Mouse (Mus musculus): ENCODE results near the gene Rps19. TPM values are rescaled to one million over a fixed set of nuclear protein-coding genes. Genes with fewer than 3 reads are reported as not detected.

Gene Rps19
- polyA plus RNA-seq, 1 experiment from 2014 or later, result 1,002 TPM

DNA sequence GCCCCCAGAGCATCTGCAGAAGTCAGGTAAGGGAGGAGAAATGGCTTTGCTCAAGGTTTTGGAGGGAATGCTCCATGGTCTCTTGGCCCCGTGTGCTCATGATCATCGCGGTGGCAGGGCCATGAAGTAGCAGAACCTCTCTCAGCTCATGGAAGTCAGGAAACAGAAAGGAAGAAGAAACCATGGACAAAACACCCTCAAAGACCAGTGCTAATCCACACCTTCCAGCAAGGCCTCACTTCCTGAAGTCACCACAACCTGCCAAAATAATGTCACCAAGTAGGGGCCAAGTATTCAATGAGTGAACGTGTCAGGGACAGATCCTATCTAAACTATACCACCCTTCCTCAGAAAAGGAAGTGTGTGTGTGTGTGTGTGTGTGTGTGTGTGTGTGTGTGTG lies 21.3 kb upstream of the Rps19 start:
- ATAC-seq (ENCODE audit: low read depth), result no peak
- Histone ChIP-seq H3K4me3 (ENCODE audit: low read depth, low read length) (no peak overlapping the region), H3K4me1 (ENCODE audit: control insufficient read depth, low read depth, low read length) (peaks cover 28% of the 10 kb centered on the region), H3K9me3 (replicated peaks; ENCODE audit: control insufficient read depth, low read length) (no peaks in the 10 kb centered on the region), H3K27me3 (ENCODE audit: control insufficient read depth, insufficient read depth, low read depth, low read length) (no peaks in the 10 kb centered on the region), H3K36me3 (ENCODE audit: control insufficient read depth, insufficient read depth) (no peaks in the 10 kb centered on the region), H3K9ac (ENCODE audit: low read depth, low read length) (no peak overlapping the region), H3K27ac (ENCODE audit: low read length) (0 out of 2 replicates have a peak overlapping the region, but pooled peaks have one; percentile 31), H3K4me2 (ENCODE audit: low read depth, low read length) (no peak overlapping the region)
- WGBS (ENCODE audit: insufficient replicate concordance), result 44% methylated on average over 4 of the region's 4 CpGs

DNA sequence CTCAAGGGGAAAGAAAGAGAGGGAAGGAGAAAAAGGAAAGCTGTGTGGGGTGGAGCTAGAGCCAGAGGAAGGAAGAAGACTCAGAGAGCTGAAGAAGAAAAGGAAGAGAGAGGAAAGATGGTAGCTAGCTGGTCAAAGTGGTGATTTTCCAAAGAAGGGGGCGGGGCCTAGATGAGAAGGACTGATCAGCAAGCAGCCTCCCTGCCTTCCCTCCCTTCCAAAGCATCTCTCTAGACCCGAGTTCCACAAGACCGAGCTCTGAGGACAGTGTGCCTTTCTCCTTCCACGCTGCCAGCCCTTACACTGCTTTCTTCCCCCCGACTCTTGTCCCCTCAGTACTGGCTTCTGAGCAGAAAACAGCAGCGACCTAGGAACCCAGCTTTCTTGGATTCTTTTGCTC lies 20.0 kb upstream of the Rps19 start:
- H3K4me1 ChIP-seq (ENCODE audit: control insufficient read depth, low read depth, low read length), result peaks cover 15% of the 10 kb centered on the region
- no peak for ATAC-seq (ENCODE audit: low read depth)
- no peaks in the 10 kb centered on the region for H3K36me3 ChIP-seq (ENCODE audit: control insufficient read depth, insufficient read depth)
- 32% methylated on average over 6 of the region's 6 CpGs for WGBS (ENCODE audit: insufficient replicate concordance)
- no peak overlapping the region for H3K4me3 ChIP-seq (ENCODE audit: low read depth, low read length)
- peaks cover 4% of the 10 kb centered on the region for H3K27me3 ChIP-seq (ENCODE audit: control insufficient read depth, insufficient read depth, low read depth, low read length)
- no peak overlapping the region for H3K9ac ChIP-seq (ENCODE audit: low read depth, low read length)
- no peak overlapping the region for H3K4me2 ChIP-seq (ENCODE audit: low read depth, low read length)
- H3K9me3 ChIP-seq (replicated peaks; ENCODE audit: control insufficient read depth, low read length), result no peaks in the 10 kb centered on the region
- no peak overlapping the region for H3K27ac ChIP-seq (ENCODE audit: low read length)

DNA sequence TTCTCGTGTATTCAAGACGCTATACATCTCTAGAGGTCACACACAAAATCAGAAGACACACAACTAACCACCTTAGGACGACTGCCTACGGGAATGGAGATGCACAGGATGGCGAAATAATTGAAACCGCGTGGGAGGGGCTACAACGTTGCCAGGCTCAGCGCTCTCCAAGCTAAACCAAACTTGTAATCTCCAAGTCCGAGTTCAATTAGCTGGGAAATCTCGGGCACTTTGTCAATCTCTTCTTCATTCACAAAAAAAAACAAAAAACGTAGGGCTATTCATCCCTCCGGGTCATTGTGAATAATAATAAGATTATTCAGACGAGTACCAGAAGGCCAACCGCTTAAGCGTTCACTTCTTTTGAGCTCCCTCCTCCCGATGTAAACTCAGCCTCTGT lies 15.1 kb upstream of the Rps19 start:
- Histone ChIP-seq H3K4me1 (ENCODE audit: control insufficient read depth, low read depth, low read length) (no peaks in the 10 kb centered on the region), H3K4me2 (ENCODE audit: low read depth, low read length) (no peak overlapping the region), H3K36me3 (ENCODE audit: control insufficient read depth, insufficient read depth) (no peaks in the 10 kb centered on the region), H3K27ac (ENCODE audit: low read length) (no peak overlapping the region), H3K9me3 (replicated peaks; ENCODE audit: control insufficient read depth, low read length) (no peaks in the 10 kb centered on the region), H3K27me3 (ENCODE audit: control insufficient read depth, insufficient read depth, low read depth, low read length) (peaks cover 15% of the 10 kb centered on the region), H3K4me3 (ENCODE audit: low read depth, low read length) (no peak overlapping the region), H3K9ac (ENCODE audit: low read depth, low read length) (no peak overlapping the region)
- WGBS (ENCODE audit: insufficient replicate concordance), result 59% methylated on average over 17 of the region's 17 CpGs
- ATAC-seq (ENCODE audit: low read depth), result no peak

DNA sequence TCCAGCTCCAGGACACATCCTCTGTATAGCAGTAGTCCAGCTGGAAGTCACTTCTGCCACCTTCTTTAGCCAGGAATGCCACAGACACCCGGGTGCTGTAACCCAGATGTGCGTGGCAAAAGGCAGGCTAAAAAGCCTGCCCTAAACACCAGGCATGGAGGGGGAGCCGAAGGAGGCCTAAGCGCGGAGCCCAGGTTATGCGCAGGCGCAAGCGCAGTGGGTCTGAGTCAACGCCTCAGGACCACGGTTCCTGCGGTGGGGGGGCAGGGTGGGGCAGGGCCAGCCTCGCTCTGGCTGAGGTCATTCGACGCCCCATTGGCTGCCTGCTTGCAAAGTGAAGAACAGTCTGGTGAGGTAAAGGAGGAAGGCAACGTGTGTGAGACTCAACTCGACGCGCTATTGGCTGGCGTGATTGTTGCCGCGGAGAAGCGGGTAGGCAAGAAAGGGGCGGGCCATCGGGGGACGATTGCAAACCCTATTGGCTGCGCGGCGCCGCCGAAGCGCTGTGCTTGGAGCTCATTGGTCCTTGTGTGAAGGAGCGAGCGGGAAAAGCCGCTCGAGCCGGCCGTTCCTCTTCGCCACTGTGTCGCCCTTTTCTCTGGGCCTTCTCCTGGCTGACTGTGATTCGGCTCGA lies 14.5 kb upstream of the Rps19 start, which contains the start of the genes Lypd4 and Dmrtc2:
TSS of gene Lypd4 (minus strand) at position 410 of the 634 bp plus-strand sequence.
TSS of gene Dmrtc2 (plus strand) at position 526 of the 634 bp plus-strand sequence.
- WGBS (ENCODE audit: insufficient replicate concordance), result 54% methylated on average over 41 of the region's 41 CpGs

DNA sequence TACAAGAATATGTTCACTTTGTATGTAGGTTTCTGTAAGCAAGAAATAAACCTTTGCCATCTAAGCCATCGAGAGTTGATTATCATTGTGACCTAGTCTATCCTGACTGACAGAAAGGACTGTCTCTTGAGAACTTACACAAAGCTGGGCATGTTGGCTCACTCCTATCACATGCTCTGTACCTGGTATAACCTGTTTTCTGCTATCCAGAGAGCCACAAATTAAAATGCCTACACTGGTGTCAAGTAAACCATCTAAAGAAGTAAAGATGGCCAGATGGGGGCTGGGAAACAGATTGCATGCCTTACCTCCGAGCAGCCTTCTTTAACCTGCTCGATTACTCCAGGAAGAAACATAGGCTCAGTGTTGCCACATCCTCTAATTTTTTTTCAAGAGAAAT lies 6.6 kb upstream of the Rps19 start:
- H3K27ac ChIP-seq (ENCODE audit: low read length), result no peak overlapping the region
- no peaks in the 10 kb centered on the region for H3K4me1 ChIP-seq (ENCODE audit: control insufficient read depth, low read depth, low read length)
- peaks cover under 1% of the 10 kb centered on the region for H3K27me3 ChIP-seq (ENCODE audit: control insufficient read depth, insufficient read depth, low read depth, low read length)
- WGBS (ENCODE audit: insufficient replicate concordance), result 55% methylated on average over 3 of the region's 3 CpGs
- no peak overlapping the region for H3K4me2 ChIP-seq (ENCODE audit: low read depth, low read length)
- no peaks in the 10 kb centered on the region for H3K36me3 ChIP-seq (ENCODE audit: control insufficient read depth, insufficient read depth)
- H3K9me3 ChIP-seq (replicated peaks; ENCODE audit: control insufficient read depth, low read length), result no peaks in the 10 kb centered on the region
- no peak overlapping the region for H3K4me3 ChIP-seq (ENCODE audit: low read depth, low read length)
- H3K9ac ChIP-seq (ENCODE audit: low read depth, low read length), result no peak overlapping the region
- no peak for ATAC-seq (ENCODE audit: low read depth)

More for the DNA sequence above, 14.5 kb upstream of the Rps19 start, which contains the start of the genes Lypd4 and Dmrtc2:
- Histone ChIP-seq H3K36me3 (ENCODE audit: control insufficient read depth, insufficient read depth) (no peaks in the 10 kb centered on the region), H3K4me3 (ENCODE audit: low read depth, low read length) (no peak within 1 kb of the TSS), H3K4me2 (ENCODE audit: low read depth, low read length) (no peak within 1 kb of the TSS), H3K9me3 (replicated peaks; ENCODE audit: control insufficient read depth, low read length) (no peaks in the 10 kb centered on the region), H3K27me3 (ENCODE audit: control insufficient read depth, insufficient read depth, low read depth, low read length) (peaks cover 15% of the 10 kb centered on the region), H3K27ac (ENCODE audit: low read length) (no peak within 1 kb of the TSS), H3K9ac (ENCODE audit: low read depth, low read length) (no peak within 1 kb of the TSS), H3K4me1 (ENCODE audit: control insufficient read depth, low read depth, low read length) (no peaks in the 10 kb centered on the region)
- ATAC-seq (ENCODE audit: low read depth), result no peak

GRCm38 (mm10) chr7:24879620-24880019 lies 4.6 kb upstream of the Rps19 start:
- Histone ChIP-seq H3K9me3 (replicated peaks; ENCODE audit: control insufficient read depth, low read length) (no peaks in the 10 kb centered on the region), H3K9ac (ENCODE audit: low read depth, low read length) (no peak overlapping the region), H3K27ac (ENCODE audit: low read length) (no peak overlapping the region), H3K4me2 (ENCODE audit: low read depth, low read length) (no peak overlapping the region), H3K27me3 (ENCODE audit: control insufficient read depth, insufficient read depth, low read depth, low read length) (no peaks in the 10 kb centered on the region; the same call in 1 of the 2 replicates), H3K4me3 (ENCODE audit: low read depth, low read length) (no peak overlapping the region), H3K36me3 (ENCODE audit: control insufficient read depth, insufficient read depth) (no peaks in the 10 kb centered on the region), H3K4me1 (ENCODE audit: control insufficient read depth, low read depth, low read length) (peaks cover 7% of the 10 kb centered on the region)
- no peak for ATAC-seq (ENCODE audit: low read depth)
- 56% methylated on average over 2 of the region's 2 CpGs for WGBS (ENCODE audit: insufficient replicate concordance)

DNA sequence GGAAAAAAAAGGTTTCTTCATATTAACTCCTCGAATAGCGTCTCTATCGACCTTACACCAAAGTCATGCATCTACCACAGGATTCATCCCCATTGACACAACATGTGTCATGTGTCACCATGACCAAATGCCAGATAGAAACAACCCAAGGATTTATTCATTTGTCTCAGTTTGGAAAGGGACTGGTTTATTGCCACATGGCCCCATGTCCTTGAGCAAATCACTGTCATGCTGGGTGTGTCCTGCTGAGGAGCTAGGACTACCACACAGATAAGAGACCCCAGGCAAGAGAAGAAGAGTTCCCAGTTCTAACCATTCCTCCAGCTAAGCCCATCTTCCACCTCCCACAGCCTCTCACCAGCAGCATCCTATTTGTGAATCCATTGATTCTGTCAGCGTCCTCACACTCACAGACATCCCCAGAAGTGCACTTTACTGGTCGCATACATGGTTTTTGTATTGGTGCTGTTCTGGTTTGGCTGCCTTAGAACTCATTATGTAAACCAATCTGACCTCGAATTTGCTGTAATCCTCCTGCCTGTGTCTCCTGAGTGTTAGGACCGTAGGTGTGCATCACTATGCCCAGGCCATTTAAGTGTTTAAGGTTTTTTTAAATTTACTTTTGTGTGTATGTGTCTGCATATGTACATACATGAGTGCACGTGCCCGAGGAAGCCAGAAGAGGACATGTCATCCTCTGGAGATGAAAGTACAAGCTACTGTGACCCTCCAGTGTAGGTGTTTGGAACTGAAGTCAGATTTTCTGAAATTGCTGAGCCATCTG lies 1.6 kb upstream of the Rps19 start:
- no peak for ATAC-seq (ENCODE audit: low read depth)
- Histone ChIP-seq H3K4me2 (ENCODE audit: low read depth, low read length) (no peak overlapping the region), H3K9ac (ENCODE audit: low read depth, low read length) (no peak overlapping the region), H3K27ac (ENCODE audit: low read length) (no peak overlapping the region), H3K4me1 (ENCODE audit: control insufficient read depth, low read depth, low read length) (peaks cover 30% of the 10 kb centered on the region), H3K4me3 (ENCODE audit: low read depth, low read length) (no peak overlapping the region), H3K36me3 (ENCODE audit: control insufficient read depth, insufficient read depth) (peaks cover 15% of the 10 kb centered on the region), H3K9me3 (replicated peaks; ENCODE audit: control insufficient read depth, low read length) (no peaks in the 10 kb centered on the region), H3K27me3 (ENCODE audit: control insufficient read depth, insufficient read depth, low read depth, low read length) (no peaks in the 10 kb centered on the region)
- WGBS (ENCODE audit: insufficient replicate concordance), result 82% methylated on average over 9 of the region's 9 CpGs

GRCm38 (mm10) chr7:24884693-24885291 lies 621 bp downstream of the Rps19 start:
- ATAC-seq (ENCODE audit: low read depth), result no peak
- peak overlapping the region; percentile 98 for H3K27ac ChIP-seq (ENCODE audit: low read length)
- peak overlapping the region; percentile 91 for H3K9ac ChIP-seq (ENCODE audit: low read depth, low read length)
- H3K4me1 ChIP-seq (ENCODE audit: control insufficient read depth, low read depth, low read length), result peaks cover 34% of the 10 kb centered on the region
- H3K36me3 ChIP-seq (ENCODE audit: control insufficient read depth, insufficient read depth), result peaks cover 36% of the 10 kb centered on the region
- H3K27me3 ChIP-seq (ENCODE audit: control insufficient read depth, insufficient read depth, low read depth, low read length), result no peaks in the 10 kb centered on the region
- no peaks in the 10 kb centered on the region for H3K9me3 ChIP-seq (replicated peaks; ENCODE audit: control insufficient read depth, low read length)
- H3K4me2 ChIP-seq (ENCODE audit: low read depth, low read length), result peak overlapping the region; percentile 77
- peak overlapping the region; percentile 79 for H3K4me3 ChIP-seq (ENCODE audit: low read depth, low read length)
- WGBS (ENCODE audit: insufficient replicate concordance), result under 1% methylated on average over 47 of the region's 47 CpGs
